Mouse (Mus musculus) kidney, postnatal 25 days (tissue): ENCODE results near the gene Cd59b.
A peak's percentile ranks its signal among the peaks of the same experiment; 100 is the strongest.

Source experiments
- DNase-seq, 2 experiments: peaks; one replicate each; pipeline ENCODE4 v3.0.0; 2021; ENCODE audit warnings: mixed read lengths in 2 of 2

Cd59b gene

DNA sequence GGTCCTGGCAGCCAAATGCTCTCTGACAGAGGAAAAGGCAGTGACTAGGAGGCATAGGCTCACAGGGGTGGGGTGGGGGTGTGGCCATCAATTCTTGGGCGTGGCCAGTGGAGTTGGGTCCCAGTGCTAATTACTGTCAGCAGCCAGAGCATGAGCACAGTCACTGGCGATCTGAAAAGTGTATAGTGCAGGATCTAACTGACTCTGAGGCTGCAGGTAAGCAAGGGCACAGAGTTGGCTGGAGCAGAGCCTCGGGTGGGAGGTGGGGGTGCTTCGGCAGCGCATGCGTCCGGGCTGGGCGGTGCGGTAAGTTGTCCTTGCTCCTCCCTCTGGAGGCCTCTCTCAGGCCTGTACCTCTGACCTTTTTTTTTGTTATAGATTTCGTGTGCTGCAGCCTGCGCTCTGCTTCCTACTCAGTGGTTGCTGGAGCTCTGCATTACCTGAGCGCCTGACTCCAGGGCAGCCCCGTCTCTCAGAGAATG is at the start of gene Cd59b:
Cd59b (plus strand) TSS at position 146 of the 482 bp plus-strand sequence.
- DNase-seq, result peak; percentile 73 to 81

DNA sequence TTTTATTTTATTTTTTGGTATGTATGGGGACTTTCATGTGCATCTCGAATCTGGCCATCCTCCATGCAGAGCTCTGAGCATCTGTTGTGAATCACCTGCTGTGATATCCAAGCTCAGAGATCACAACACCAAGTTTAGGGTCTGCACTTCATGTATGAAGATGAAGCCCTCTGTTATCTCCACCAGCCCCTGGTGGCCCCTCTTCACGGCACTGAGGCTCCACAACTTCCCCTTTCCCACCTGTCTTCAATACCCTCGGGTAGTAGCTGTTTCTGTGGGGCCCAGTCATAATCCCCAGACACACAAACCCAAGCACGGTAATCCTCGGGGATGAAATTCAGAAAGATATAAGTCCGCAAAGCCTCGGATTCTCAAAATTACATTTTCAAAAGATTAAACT is 46.6 kb upstream of the Cd59b start:
- no peak for DNase-seq

DNA sequence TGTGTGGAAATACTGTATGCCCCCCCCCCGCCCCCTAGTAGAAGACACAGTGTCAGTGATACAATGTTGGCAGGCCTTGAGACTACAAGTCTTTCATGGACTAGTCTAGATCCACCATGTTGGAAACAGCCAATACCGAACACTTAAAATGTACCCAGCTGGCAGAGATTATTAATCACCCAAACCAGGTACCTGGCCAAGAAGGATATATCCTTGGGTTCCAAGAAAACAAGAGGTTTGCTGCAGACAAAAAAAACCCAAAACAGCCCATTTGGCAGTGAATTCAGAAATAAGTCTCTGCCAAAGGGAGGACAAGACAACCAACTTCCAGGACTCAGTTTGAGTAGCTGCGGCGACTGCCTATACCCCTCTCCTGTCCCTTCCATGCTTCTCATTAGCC is 45.0 kb upstream of the Cd59b start:
- no peak for DNase-seq

GRCm38 (mm10) chr2:104027458-104028138 is 42.1 kb upstream of the Cd59b start, which contains the start of gene Fbxo3:
Gene Fbxo3, plus strand, starts transcription at chr2:104027721.
- peak; percentile 86 to 94 for DNase-seq

GRCm38 (mm10) chr2:104028139-104028723 is 41.4 kb upstream of the Cd59b start, which contains the start of gene 4931422A03Rik:
Gene 4931422A03Rik, minus strand, starts transcription at chr2:104028361.
- peak in 1 of 2 experiments; percentile 26 for DNase-seq

- no peak for DNase-seq
Measured at GRCm38 (mm10) chr2:104029074-104029473, 40.6 kb upstream of the Cd59b start.

DNA sequence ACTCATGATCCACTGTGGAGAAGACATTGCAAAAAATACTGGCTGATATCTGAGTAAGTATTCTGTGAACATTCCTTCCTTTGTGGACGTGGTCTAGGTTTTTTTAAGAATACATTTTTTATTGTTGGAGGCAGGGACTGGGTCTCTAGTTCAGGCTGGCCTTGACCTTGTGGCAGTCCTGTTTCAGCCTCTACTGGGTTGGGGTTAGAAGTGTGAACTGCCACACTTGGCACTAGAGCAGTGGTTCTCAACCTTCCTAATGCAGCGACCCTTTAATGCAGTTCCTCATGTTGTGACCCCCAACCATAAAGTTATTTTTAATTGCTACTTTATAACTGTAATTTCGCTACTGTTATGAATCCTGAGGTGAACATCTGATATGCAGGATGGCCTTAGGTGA is 39.3 kb upstream of the Cd59b start:
- no peak for DNase-seq

GRCm38 (mm10) chr2:104032056-104032455 is 37.6 kb upstream of the Cd59b start:
- DNase-seq, result peak in 1 of 2 experiments; percentile 37

DNA sequence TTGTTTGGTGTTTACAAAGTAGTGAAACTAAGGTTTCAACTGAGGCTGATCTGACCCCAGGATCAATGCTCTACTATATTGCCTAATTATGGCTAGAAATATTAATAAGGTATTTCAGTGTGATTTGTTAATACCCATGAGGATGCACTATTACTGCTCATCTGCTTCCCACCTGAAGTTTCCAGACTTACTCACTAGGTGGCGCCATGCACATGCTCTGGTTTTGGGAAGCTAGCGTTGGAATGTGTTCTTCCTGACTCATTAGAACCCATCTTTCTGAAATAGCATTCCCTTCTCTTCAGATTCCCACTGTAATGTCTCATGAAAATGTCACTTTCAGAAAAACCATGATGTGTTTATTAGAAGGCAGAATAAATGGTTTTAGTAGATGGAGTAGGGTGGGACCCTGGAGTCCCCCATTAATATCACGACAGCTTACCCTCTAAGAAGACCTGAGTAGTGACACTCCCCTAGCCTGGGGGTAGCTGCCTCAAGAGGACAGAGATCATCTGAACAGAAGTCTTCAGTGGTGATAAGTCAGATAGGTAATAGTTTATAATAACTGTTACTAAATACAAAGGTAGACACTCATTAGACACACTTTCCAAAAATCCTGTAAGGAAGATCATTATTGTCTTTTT is 34.7 kb upstream of the Cd59b start:
- DNase-seq, result peak; percentile 49 to 71

DNA sequence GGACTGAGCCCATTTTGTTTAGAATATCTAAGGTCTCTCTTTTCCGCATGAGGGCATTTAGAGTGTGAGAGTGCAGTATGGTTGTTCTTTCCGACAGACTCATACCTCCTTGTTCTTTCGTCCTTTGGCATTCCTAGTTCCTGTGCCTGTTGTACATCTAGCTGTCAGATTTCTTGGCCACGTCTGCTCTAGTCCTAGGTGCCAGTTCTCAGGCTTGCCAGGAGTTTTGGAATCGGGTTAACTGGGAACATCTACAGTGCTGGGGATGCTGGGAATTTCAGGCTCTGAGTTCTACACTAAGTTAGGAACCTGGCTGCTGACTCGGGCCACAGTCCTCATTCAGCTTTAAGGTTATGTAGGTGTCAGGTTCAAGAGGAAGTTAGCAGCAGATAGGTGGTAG is 34.1 kb upstream of the Cd59b start:
- DNase-seq, result no peak

- no peak for DNase-seq
Measured at GRCm38 (mm10) chr2:104036316-104036715, 33.3 kb upstream of the Cd59b start.

GRCm38 (mm10) chr2:104038236-104038635 is 31.4 kb upstream of the Cd59b start:
- DNase-seq, result no peak

GRCm38 (mm10) chr2:104041632-104042031 is 28.0 kb upstream of the Cd59b start:
- DNase-seq, result no peak

- no peak for DNase-seq
Measured at GRCm38 (mm10) chr2:104042766-104043165, 26.9 kb upstream of the Cd59b start.

GRCm38 (mm10) chr2:104043624-104044478 is 25.8 kb upstream of the Cd59b start:
- DNase-seq, result no peak

- DNase-seq, result peak; percentile 43 to 68
Measured at GRCm38 (mm10) chr2:104044479-104045080, 25.1 kb upstream of the Cd59b start.

- DNase-seq, result no peak
Measured at GRCm38 (mm10) chr2:104058381-104058780, 11.3 kb upstream of the Cd59b start.

- DNase-seq, result no peak
Measured at GRCm38 (mm10) chr2:104058954-104059353, 10.7 kb upstream of the Cd59b start.

DNA sequence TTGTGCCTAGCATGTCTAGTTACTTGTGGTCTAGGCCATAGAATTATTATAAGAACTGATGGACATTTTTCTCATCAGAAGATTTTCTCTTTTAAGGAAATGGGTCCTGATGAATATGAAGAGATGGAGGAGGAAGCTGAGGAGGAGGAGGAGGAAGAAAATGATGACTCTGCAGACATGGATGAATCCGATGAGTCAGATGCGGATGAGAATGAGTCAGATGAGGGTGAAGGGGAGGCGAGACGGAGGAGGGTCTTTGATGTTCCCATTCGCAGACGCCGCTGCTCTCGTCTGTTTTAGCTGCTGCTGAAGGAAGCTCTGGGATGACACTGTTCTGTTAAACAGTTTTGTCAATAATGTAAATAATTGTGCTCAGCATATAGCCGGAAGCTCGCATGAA is 9.9 kb upstream of the Cd59b start:
- no peak for DNase-seq

- DNase-seq, result no peak
Measured at GRCm38 (mm10) chr2:104060996-104061395, 8.7 kb upstream of the Cd59b start.

- DNase-seq, result no peak
Measured at GRCm38 (mm10) chr2:104062665-104063064, 7.0 kb upstream of the Cd59b start.

DNA sequence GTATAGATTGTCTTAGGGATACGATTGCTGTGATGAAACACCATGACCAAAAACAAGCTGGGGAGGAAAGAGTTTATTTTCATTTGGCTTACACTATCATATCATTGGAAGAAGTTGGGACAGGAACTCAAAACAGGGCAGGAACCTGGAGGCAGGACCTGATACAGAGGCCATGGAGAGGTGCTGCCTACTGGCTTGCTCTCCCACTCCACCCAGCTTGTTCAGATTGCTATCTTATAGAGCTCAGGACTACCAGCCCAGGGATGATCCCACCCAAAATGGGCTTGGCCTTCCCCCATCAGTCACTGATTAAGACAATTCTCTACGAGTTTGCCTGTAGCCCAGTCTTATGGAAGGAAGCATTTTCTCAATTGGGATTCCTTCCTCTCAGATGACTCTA is 5.5 kb upstream of the Cd59b start:
- no peak for DNase-seq
